9 mouse cellular contexts compared by ENCODE assay signal in the genomic region with DNA sequence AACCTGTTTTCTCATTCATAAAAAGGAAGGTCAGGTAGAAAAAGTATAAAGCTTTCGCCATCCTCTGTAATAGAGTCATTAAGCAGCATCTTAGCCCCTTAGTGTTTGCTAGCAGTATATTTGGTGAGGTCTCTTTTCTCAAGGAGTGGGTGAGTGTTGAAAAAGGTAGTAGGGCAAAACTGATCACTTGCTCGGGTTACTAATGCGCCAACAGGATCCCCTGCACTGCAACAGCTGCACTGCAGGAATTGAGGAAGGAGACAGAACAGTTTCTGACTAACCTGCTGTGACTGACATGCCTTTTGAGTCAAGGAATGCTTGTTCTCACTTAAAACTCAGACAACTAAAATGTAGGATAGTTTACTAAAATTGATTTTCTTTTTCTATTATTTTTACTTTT. TPM values are rescaled to one million over a fixed set of nuclear protein-coding genes. Genes with fewer than 3 reads are reported as not detected.
DNase-seq lines count a peak whose midpoint lies in the region; ATAC-seq and TF ChIP-seq lines count a peak whose summit lies in the region.
"Had no signal": no experiment of that assay in that cellular context is flagged by ENCODE, and none has a peak within 500 bp of the region (broad histone marks: within the 10 kb centered on the region; RNA-seq: fewer than 3 reads in every experiment).

No protein-coding gene starts in this region.

- H3K9ac ChIP-seq in embryonic facial prominence, embryonic 15.5 days: no peak overlapping the region
- peak overlapping the region; percentile 100 for H3K9ac ChIP-seq in neural tube, embryonic 15.5 days (replicated peaks)

- no peaks in the 10 kb centered on the region for H3K36me3 ChIP-seq in embryonic facial prominence, embryonic 15.5 days
- peaks cover 7% of the 10 kb centered on the region; the same call in 1 of the 2 replicates for H3K36me3 ChIP-seq in limb, embryonic 10.5 days
- no peaks in the 10 kb centered on the region for H3K36me3 ChIP-seq in neural tube, embryonic 15.5 days

- 23% methylated on average over 3 of the region's 3 CpGs for WGBS in embryonic facial prominence, embryonic 15.5 days
- 51% methylated on average over 3 of the region's 3 CpGs for WGBS in limb, embryonic 10.5 days
- 43% methylated on average over 3 of the region's 3 CpGs for WGBS in neural tube, embryonic 15.5 days

- H3K27me3 ChIP-seq in embryonic facial prominence, embryonic 15.5 days: no peaks in the 10 kb centered on the region
- H3K27me3 ChIP-seq in limb, embryonic 10.5 days (ENCODE audit: low read depth, poor library complexity, severe bottlenecking): no peaks in the 10 kb centered on the region
- no peaks in the 10 kb centered on the region for H3K27me3 ChIP-seq in neural tube, embryonic 15.5 days (replicated peaks)

- no peak for ATAC-seq in embryonic facial prominence, embryonic 15.5 days (ENCODE audit: insufficient number of reproducible peaks, low FRiP score, low TSS enrichment, low read depth)
- no peak for ATAC-seq in neural tube, embryonic 15.5 days (ENCODE audit: low FRiP score)
- no peak for ATAC-seq in megakaryocyte-erythroid progenitor cell, adult 5-6 weeks (replicated peaks; ENCODE audit: low FRiP score, low TSS enrichment, poor library complexity, severe bottlenecking)

- no peak for DNase-seq in left cerebral cortex, adult 2 months (ENCODE audit: extremely low spot score in 1 of 2, low spot score in 2 of 2)
- DNase-seq in left cerebral cortex, adult 18-20 months (ENCODE audit: low spot score in 2 of 2): no peak
- no peak for DNase-seq in limb, embryonic 10.5 days (ENCODE audit: low spot score)
- DNase-seq in urinary bladder, postnatal 4 days (ENCODE audit: low spot score in 2 of 2): no peak
- DNase-seq in ovary, postnatal 14 days (ENCODE audit: low spot score): no peak
- DNase-seq: retina, postnatal 1 day had no signal

- H3K4me1 ChIP-seq in embryonic facial prominence, embryonic 15.5 days: peaks cover 48% of the 10 kb centered on the region
- peaks cover 40% of the 10 kb centered on the region for H3K4me1 ChIP-seq in limb, embryonic 10.5 days
- peaks cover 51% of the 10 kb centered on the region for H3K4me1 ChIP-seq in neural tube, embryonic 15.5 days

- H3K9me3 ChIP-seq in embryonic facial prominence, embryonic 15.5 days (replicated peaks): no peaks in the 10 kb centered on the region
- H3K9me3 ChIP-seq in limb, embryonic 10.5 days (replicated peaks): no peaks in the 10 kb centered on the region
- no peaks in the 10 kb centered on the region for H3K9me3 ChIP-seq in neural tube, embryonic 15.5 days (replicated peaks)

- intact Hi-C loops in left cerebral cortex, adult 2 months (cut with DNase I): no loop called here

- no peak overlapping the region for H3K27ac ChIP-seq in left cerebral cortex, adult 2 months
- no peak overlapping the region for H3K27ac ChIP-seq in embryonic facial prominence, embryonic 15.5 days (replicated peaks)
- no peak overlapping the region for H3K27ac ChIP-seq in limb, embryonic 10.5 days
- H3K27ac ChIP-seq in neural tube, embryonic 15.5 days (replicated peaks): no peak overlapping the region

- H3K4me2 ChIP-seq in embryonic facial prominence, embryonic 15.5 days (replicated peaks): peak overlapping the region; percentile 75
- peak overlapping the region; percentile 96 for H3K4me2 ChIP-seq in neural tube, embryonic 15.5 days

- no peak for TF ChIP-seq CTCF in left cerebral cortex, adult 2 months (IDR thresholded peaks at IDR 0.05)

- peak overlapping the region; percentile 92; the same call in 1 of the 2 replicates for H3K4me3 ChIP-seq in left cerebral cortex, adult 2 months
- H3K4me3 ChIP-seq in embryonic facial prominence, embryonic 15.5 days (replicated peaks): peak overlapping the region; percentile 99
- H3K4me3 ChIP-seq in limb, embryonic 10.5 days: peak overlapping the region; percentile 97
- H3K4me3 ChIP-seq in neural tube, embryonic 15.5 days (replicated peaks): peak overlapping the region; percentile 95

RNA-seq across cellular contexts. Expression of a gene that starts 1.8 kb away (rescaled TPM):
- 10 to 100 TPM; 70.8 to 72.8 TPM for total RNA-seq in left cerebral cortex, adult 2 months (2021)
- total RNA-seq in left cerebral cortex, adult 18-20 months (2021): 10 to 100 TPM; 67.1 to 68.0 TPM
- 101 and 103 TPM in 2 replicates for polyA plus RNA-seq in embryonic facial prominence, embryonic 15.5 days (2015; fragmentation: Nextera tagmentation; extraction: Ambion mirVana)
- polyA plus RNA-seq in limb, embryonic 10.5 days (2016; fragmentation: Nextera tagmentation; extraction: Ambion mirVana): 135 and 142 TPM in 2 replicates
- polyA plus RNA-seq in neural tube, embryonic 15.5 days (2015; fragmentation: Nextera tagmentation; extraction: Ambion mirVana): 91.1 and 94.0 TPM in 2 replicates
- 74.7 and 95.5 TPM in 2 replicates for total RNA-seq in megakaryocyte-erythroid progenitor cell, adult 5-6 weeks (2014; fragmentation: Nextera tagmentation)
- total RNA-seq in megakaryocyte-erythroid progenitor cell, adult 5-6 weeks (2017): 89.4 and 114 TPM in 2 replicates

RNA-seq across cellular contexts. Expression of a gene that starts 32.0 kb away (rescaled TPM):
- 10 to 100 TPM; 31.0 to 37.2 TPM for total RNA-seq in left cerebral cortex, adult 2 months (2021)
- total RNA-seq in left cerebral cortex, adult 18-20 months (2021): 10 to 100 TPM; 28.9 to 31.7 TPM
- polyA plus RNA-seq in embryonic facial prominence, embryonic 15.5 days (2015; fragmentation: Nextera tagmentation; extraction: Ambion mirVana): 41.9 and 49.7 TPM in 2 replicates
- polyA plus RNA-seq in limb, embryonic 10.5 days (2016; fragmentation: Nextera tagmentation; extraction: Ambion mirVana): 52.6 and 58.1 TPM in 2 replicates
- 38.3 and 39.2 TPM in 2 replicates for polyA plus RNA-seq in neural tube, embryonic 15.5 days (2015; fragmentation: Nextera tagmentation; extraction: Ambion mirVana)
- total RNA-seq in megakaryocyte-erythroid progenitor cell, adult 5-6 weeks (2014; fragmentation: Nextera tagmentation): 77.8 and 78.9 TPM in 2 replicates
- 25.5 and 63.1 TPM in 2 replicates for total RNA-seq in megakaryocyte-erythroid progenitor cell, adult 5-6 weeks (2017)

RNA-seq across cellular contexts. Expression of a gene that starts 37.2 kb away (rescaled TPM):
- 10 to 100 TPM; 53.4 to 59.2 TPM for total RNA-seq in left cerebral cortex, adult 2 months (2021)
- 10 to 100 TPM; 33.2 to 47.6 TPM for total RNA-seq in left cerebral cortex, adult 18-20 months (2021)
- polyA plus RNA-seq in embryonic facial prominence, embryonic 15.5 days (2015; fragmentation: Nextera tagmentation; extraction: Ambion mirVana): 26.7 and 27.4 TPM in 2 replicates
- 10.7 and 16.0 TPM in 2 replicates for polyA plus RNA-seq in limb, embryonic 10.5 days (2016; fragmentation: Nextera tagmentation; extraction: Ambion mirVana)
- 15.9 and 23.5 TPM in 2 replicates for polyA plus RNA-seq in neural tube, embryonic 15.5 days (2015; fragmentation: Nextera tagmentation; extraction: Ambion mirVana)
- not detected in 2 replicates for total RNA-seq in megakaryocyte-erythroid progenitor cell, adult 5-6 weeks (2014; fragmentation: Nextera tagmentation)
- not detected in 2 replicates for total RNA-seq in megakaryocyte-erythroid progenitor cell, adult 5-6 weeks (2017)

RNA-seq across cellular contexts. Expression of a gene that starts 46.3 kb away (rescaled TPM):
- 10 to 100 TPM in 1 of 2 experiments, 1 to 10 TPM in 1; 9.8 to 10.9 TPM for total RNA-seq in left cerebral cortex, adult 2 months (2021)
- total RNA-seq in left cerebral cortex, adult 18-20 months (2021): 10 to 100 TPM in 1 of 2 experiments, 1 to 10 TPM in 1; 8.4 to 13.5 TPM
- polyA plus RNA-seq in embryonic facial prominence, embryonic 15.5 days (2015; fragmentation: Nextera tagmentation; extraction: Ambion mirVana): 6.0 and 6.7 TPM in 2 replicates
- polyA plus RNA-seq in limb, embryonic 10.5 days (2016; fragmentation: Nextera tagmentation; extraction: Ambion mirVana): 2.1 and 2.9 TPM in 2 replicates
- 0.22 TPM in 2 replicates for polyA plus RNA-seq in neural tube, embryonic 15.5 days (2015; fragmentation: Nextera tagmentation; extraction: Ambion mirVana)
- not detected in 2 replicates for total RNA-seq in megakaryocyte-erythroid progenitor cell, adult 5-6 weeks (2014; fragmentation: Nextera tagmentation)
- total RNA-seq in megakaryocyte-erythroid progenitor cell, adult 5-6 weeks (2017): 0.80 TPM in 1 of 2 replicates, not detected in the other

Comparison
In these comparisons a context has a peak if more than half of its experiments do, and no peak if none do; other contexts are left out.
1. RNA of a gene that starts 37.2 kb away (total RNA-seq): 53.4 to 59.2 TPM in left cerebral cortex, adult 2 months and 33.2 to 47.6 TPM in left cerebral cortex, adult 18-20 months; not detected in megakaryocyte-erythroid progenitor cell, adult 5-6 weeks; every median in the first group is over 10 times any median in the second.
2. Peak in every context shown above with its lines, with median percentiles within 50 percentile points of each other: H3K4me3 ChIP-seq.